Mouse (Mus musculus) testis, adult 2 months (tissue): Measurements from ENCODE around the gene Rsf1. TPM values are rescaled to one million over a fixed set of nuclear protein-coding genes. Genes with fewer than 3 reads are reported as not detected.

ENCODE experiments used
- H3K27ac ChIP-seq: fragments of 200-500 bp; 2 replicates; pipeline ENCODE4 v1.5.1; 2012; ENCODE audit warnings: low read depth, low read length; ENCODE audit not compliant: control insufficient read depth, insufficient read depth
- H3K27me3 ChIP-seq: fragments of 200-500 bp; 2 replicates; pipeline ENCODE4 v1.6.1; 2012; ENCODE audit warnings: mild to moderate bottlenecking, low read length, moderate library complexity; ENCODE audit not compliant: control insufficient read depth, insufficient read depth
- H3K36me3 ChIP-seq: fragments of 200-500 bp; 2 replicates; pipeline ENCODE4 v1.6.1; 2012; ENCODE audit warnings: mild to moderate bottlenecking, low read length; ENCODE audit not compliant: control insufficient read depth, insufficient read depth
- H3K4me1 ChIP-seq: fragments of 200-500 bp; 2 replicates; pipeline ENCODE4 v1.6.1; 2012; ENCODE audit warnings: low read length; ENCODE audit not compliant: control insufficient read depth, insufficient read depth
- H3K4me3 ChIP-seq: fragments of 200-500 bp; 2 replicates; pipeline ENCODE4 v1.5.1; 2012; ENCODE audit warnings: low read depth, mild to moderate bottlenecking, low read length, moderate library complexity, mixed read lengths; ENCODE audit not compliant: control insufficient read depth
- CTCF ChIP-seq: fragments of 200-500 bp; IDR thresholded peaks from 2 replicates; pipeline ENCODE4 v1.5.1; 2012; ENCODE audit warnings: low read depth, mild to moderate bottlenecking, inconsistent platforms, low read length, moderate library complexity; ENCODE audit not compliant: control insufficient read depth, insufficient read depth, insufficient replicate concordance
- POLR2A ChIP-seq: fragments of 200-500 bp; IDR thresholded peaks from 2 replicates; pipeline ENCODE4 v1.6.1; 2012; ENCODE audit warnings: low read depth, mild to moderate bottlenecking, inconsistent platforms, low read length, moderate library complexity; ENCODE audit not compliant: control insufficient read depth
- polyA plus RNA-seq: library from polyadenylated mRNA; depleted of rRNA; stranded (reverse); fragments of >200 nt; gene quantifications from 2 replicates; pipeline ENCODE4 v1.2.3, GENCODE M21; 2012; rRNA removed

The Rsf1 gene
- polyA plus RNA-seq, 1 experiment: 4.9 TPM

DNA sequence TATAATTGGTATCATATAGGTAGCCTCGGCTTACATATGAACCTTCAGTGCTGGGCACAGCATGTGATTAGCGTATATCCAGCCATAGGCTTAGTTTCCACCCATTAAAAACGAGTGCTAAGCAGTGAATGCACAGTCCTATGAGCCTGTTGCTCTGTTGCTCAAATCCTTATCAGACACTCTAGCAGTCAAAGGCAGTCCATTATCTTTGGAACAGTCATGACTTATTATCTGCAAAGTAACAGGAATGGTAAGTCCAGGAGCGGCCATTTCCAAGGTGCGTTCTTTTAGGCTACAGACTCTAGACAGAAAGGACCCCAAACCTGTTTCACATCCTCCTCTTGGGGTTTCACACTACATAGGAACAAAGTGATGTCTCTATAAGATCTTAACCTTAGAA is 153.9 kb downstream of the Rsf1 start:
- Histone ChIP-seq H3K36me3 (no peaks in the 10 kb centered on the region; the same call in 1 of the 2 replicates), H3K4me1 (peaks cover 13% of the 10 kb centered on the region), H3K27ac (no peak overlapping the region), H3K27me3 (no peaks in the 10 kb centered on the region), H3K4me3 (no peak overlapping the region)
- no peak for TF ChIP-seq POLR2A

DNA sequence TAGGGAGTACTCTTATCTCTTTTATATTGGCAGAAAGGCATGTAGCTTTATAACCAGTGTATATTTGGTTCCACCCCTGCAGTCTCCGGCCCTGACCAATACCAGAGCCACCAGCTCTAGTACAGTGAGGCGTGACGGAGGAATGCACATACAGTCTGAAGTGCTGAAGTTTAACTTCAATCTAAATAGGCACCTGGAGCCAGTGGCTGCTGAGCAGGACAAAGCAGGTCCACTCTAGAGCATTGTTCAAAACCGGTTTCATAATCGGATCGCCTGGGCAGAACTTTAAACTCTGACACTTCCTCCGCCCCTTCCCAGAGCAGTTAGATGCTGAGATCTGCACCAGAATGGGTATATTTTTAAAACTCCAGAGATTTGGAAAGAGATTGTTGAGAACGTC is 155.3 kb downstream of the Rsf1 start:
- Histone ChIP-seq H3K36me3 (no peaks in the 10 kb centered on the region), H3K4me3 (no peak overlapping the region), H3K27ac (no peak overlapping the region), H3K27me3 (no peaks in the 10 kb centered on the region), H3K4me1 (peaks cover 13% of the 10 kb centered on the region)
- TF ChIP-seq CTCF (no peak), POLR2A (no peak)

DNA sequence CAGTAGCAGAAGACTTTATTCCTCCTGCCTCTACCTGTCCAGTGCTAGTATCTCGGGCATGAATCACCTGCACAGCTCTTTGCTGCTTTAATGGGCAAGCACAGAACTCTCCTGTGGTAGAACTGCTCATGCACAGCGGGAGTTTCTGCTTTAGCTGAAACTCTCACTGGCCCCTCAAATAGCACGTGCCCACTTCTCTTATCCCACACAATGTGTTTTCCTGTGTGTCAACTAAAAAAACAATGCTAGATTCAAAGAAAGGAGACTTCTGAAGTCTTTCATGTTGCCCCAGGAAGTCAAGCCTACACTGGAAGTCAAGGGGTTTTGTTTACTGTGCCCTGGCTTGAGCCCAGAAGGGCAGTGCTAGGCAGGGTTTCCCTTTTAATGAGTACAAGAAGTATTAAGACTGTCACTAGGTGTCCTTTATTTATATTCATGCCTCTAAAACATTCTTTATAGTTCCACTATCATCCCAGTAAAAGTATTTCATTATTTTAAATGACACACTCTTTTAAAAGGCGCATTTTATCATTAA is 156.3 kb downstream of the Rsf1 start:
- TF ChIP-seq CTCF (no peak), POLR2A (no peak)
- no peaks in the 10 kb centered on the region for H3K36me3 ChIP-seq
- H3K27me3 ChIP-seq: no peaks in the 10 kb centered on the region
- H3K27ac ChIP-seq: no peak overlapping the region
- no peak overlapping the region; the same call in 1 of the 2 replicates for H3K4me3 ChIP-seq
- peaks cover 11% of the 10 kb centered on the region for H3K4me1 ChIP-seq

DNA sequence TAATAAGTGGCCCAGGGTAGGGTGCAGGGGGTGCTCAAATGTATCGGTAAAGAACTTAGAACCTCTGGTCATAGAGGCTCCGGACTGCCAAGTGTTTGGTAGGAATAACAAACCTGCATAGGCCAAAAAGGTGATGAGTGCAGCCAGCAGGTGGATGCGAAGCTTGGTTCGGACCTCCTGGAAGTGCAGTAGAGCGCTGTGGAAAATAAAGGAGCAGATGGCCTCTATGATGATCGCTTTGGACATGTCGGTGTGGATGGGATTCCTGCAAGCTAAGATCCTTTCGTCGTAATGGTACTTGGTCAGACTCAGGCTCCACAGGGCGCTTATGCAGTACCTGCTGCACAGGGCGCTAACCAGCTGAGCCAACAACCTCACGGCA is 157.6 kb downstream of the Rsf1 start:
- TF ChIP-seq CTCF (no peak), POLR2A (no peak)
- no peaks in the 10 kb centered on the region for H3K27me3 ChIP-seq
- H3K36me3 ChIP-seq: no peaks in the 10 kb centered on the region
- peaks cover 11% of the 10 kb centered on the region for H3K4me1 ChIP-seq
- no peak overlapping the region for H3K27ac ChIP-seq
- peak overlapping the region; percentile 82 for H3K4me3 ChIP-seq

DNA sequence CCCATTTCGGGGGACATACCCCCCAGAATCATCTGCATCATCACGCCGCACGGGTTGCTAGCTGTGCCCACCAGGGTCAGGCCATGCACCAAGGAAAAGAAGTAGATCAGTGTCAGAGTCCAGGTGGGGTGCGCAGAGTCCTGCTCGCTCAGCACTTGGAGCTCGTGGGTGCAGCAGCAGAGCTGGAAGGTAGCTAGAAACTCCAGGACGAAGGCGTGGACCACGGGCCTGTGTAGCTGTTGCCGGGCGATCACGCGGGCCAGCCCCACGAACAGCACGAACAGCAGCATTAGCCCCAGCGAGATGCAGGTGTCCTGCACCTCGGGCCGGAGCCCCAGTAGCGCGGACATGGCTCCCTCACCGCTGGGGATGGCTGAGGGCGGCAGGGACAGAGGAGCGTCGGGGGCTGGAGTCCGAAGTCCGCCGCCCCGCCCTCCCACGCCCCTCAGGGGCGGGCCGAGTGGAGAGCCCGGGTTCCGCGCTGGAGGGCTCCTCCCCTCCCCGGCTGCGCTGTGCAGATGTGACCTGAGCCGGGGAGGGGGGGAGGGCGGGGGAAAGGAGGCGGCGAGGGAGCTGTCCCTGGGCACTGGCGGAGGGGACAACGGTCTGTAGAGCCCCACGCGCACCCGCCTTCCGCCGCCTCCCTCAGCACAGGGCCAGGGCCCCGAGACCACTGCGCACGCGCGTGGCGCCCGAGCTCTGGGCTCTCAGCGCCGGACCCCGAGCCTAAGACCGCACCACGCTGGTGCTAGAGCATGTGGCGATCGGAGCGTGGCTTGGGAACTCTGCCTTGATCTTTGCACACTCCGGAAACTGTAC is 158.2 kb downstream of the Rsf1 start, which contains the start of gene Aqp11:
Aqp11 (minus strand) TSS at position 652 of the 819 bp plus-strand sequence.
- H3K27me3 ChIP-seq: no peaks in the 10 kb centered on the region
- peak within 1 kb of the TSS; percentile 82 for H3K4me3 ChIP-seq
- H3K27ac ChIP-seq: peak within 1 kb of the TSS; percentile 24; the same call in 1 of the 2 replicates
- peaks cover 11% of the 10 kb centered on the region for H3K4me1 ChIP-seq
- TF ChIP-seq CTCF (no peak), POLR2A (peak; percentile 22)
- no peaks in the 10 kb centered on the region for H3K36me3 ChIP-seq

DNA sequence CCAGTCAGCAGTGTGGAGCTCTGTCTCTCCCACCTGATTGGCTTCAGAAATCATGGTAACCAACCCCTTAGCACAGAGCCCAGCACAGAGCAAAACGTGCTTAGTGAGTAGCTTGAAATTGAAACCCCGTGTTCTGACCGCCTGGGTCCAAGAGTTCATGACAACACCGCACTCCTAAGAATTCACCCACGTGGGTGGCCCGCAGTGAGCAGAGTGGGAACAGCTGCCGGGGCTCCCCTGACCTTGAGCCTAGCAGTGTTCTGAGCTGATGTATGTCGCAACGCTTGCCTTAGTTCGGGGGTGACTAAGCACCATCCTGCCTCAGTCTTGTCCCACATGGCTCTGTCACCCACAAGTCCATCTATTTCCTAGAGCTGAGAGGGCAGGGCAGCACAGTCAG is 161.3 kb downstream of the Rsf1 start:
- no peaks in the 10 kb centered on the region for H3K36me3 ChIP-seq
- H3K4me1 ChIP-seq: peaks cover 11% of the 10 kb centered on the region
- H3K27ac ChIP-seq: no peak overlapping the region
- no peaks in the 10 kb centered on the region for H3K27me3 ChIP-seq
- H3K4me3 ChIP-seq: no peak overlapping the region
- TF ChIP-seq CTCF (no peak), POLR2A (no peak)

DNA sequence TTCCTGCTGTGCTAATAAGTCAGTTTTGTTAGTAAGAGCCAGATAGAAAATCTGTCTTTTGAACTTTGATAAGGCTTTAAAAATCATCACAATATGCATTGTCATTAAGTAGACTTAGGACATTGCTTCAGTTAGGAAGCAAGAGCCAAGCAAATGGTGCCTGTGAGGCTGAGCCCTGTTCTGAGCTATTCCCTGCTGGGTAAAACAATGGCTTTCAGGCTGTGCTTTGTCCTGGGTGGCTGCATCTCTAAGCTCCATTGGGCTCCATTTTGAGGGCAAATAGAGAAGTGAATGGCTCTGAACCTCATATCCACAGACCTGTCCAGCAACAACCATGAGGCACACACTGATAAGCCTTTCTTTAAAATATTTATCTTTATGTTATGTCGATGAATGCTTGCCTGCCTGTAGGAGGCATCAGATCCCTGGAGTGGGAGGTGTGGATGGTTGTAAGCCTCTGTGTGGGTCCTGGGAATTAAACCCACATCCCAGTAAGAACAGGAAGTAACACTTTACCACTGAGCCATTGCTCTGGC is 162.1 kb downstream of the Rsf1 start:
- Histone ChIP-seq H3K27me3 (no peaks in the 10 kb centered on the region), H3K4me1 (peaks cover 11% of the 10 kb centered on the region), H3K27ac (no peak overlapping the region), H3K36me3 (no peaks in the 10 kb centered on the region), H3K4me3 (no peak overlapping the region)
- TF ChIP-seq CTCF (no peak), POLR2A (no peak)

Other genes starting within 250 kb of the Rsf1 start
- gene Usp35, start 247.9 kb upstream of the Rsf1 start, polyA plus RNA-seq: 2.9 and 3.6 TPM in 2 replicates
- 1.2 and 1.3 TPM in 2 replicates for gene Kctd21, start 247.6 kb upstream of the Rsf1 start, polyA plus RNA-seq
- 39.4 and 50.3 TPM in 2 replicates for gene Alg8, start 208.3 kb upstream of the Rsf1 start, polyA plus RNA-seq
- gene Ndufc2, start 179.9 kb upstream of the Rsf1 start, polyA plus RNA-seq: 46.2 and 81.2 TPM in 2 replicates
- 3.6 and 4.1 TPM in 2 replicates for gene Thrsp, start 162.2 kb upstream of the Rsf1 start, polyA plus RNA-seq
- 8.8 and 12.2 TPM in 2 replicates for gene Kctd14, start 128.6 kb upstream of the Rsf1 start, polyA plus RNA-seq
- 69.6 and 78.9 TPM in 2 replicates for gene Ints4, start 98.9 kb upstream of the Rsf1 start, polyA plus RNA-seq
- 33.5 and 35.3 TPM in 2 replicates for gene Aamdc, start 392 bp upstream of the Rsf1 start, polyA plus RNA-seq
- 23.8 and 28.2 TPM in 2 replicates for gene Clns1a, start 116.7 kb downstream of the Rsf1 start, polyA plus RNA-seq
- 872 and 875 TPM in 2 replicates for gene Aqp11, start 158.4 kb downstream of the Rsf1 start, polyA plus RNA-seq
- gene Pak1, start 208.7 kb downstream of the Rsf1 start, polyA plus RNA-seq: 3.1 and 4.7 TPM in 2 replicates